Mouse (Mus musculus): ENCODE measurements at regions not wholly inside any gene's neighbourhood (a gene's known extent, or its start where the extent isn't known, plus 50 kb on each side); places are given as distances from the start of the nearest gene placed in this dataset.

DNA sequence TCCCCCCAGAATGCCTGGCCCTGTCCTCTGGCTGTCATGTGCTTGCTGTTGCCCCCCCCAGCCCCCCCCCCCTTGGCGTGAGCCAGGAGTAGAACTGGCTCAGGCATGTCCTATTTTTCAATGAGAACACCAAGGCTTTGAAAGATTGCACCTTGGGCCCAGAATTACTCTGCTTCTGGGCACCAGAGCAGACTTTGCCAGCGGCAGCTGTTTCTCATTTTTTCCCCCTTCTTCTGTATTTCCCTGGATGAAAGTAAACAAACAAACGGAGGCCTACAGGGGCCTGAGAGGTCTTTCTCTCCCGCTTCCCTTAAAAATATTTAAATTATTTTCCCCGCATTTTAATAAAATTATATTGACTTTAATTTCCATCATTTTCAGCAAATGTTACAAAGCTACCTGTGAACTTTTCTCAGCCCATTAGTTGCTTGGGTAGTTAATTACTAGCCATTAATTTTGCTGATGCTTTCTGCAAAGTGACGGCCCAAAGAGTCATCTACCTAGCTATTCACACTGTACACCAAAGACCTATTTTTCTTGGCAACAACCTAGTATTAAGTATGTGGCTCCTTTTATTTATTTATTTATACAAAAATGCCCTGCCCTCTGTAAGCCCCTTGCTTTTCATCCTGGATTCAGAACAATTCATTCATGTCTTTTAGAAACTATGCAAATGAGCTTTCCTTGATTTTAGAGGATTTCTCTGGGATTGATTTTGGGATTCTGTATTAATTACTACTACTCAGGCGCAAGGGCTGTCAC lies 496.2 kb upstream of the Fam160b2 start:
- no peaks in the 10 kb centered on the region for H3K27me3 ChIP-seq (replicated peaks; ENCODE audit: control insufficient read depth, insufficient read depth, low read length)
- no peak overlapping the region for H3K27ac ChIP-seq (ENCODE audit: low read length)
- H3K9ac ChIP-seq (replicated peaks; ENCODE audit: low read depth, low read length) = no peak overlapping the region
- no peak for ATAC-seq
- peaks cover 3% of the 10 kb centered on the region; the same call in 1 of the 2 replicates for H3K9me3 ChIP-seq (ENCODE audit: control insufficient read depth, low read length)
- H3K36me3 ChIP-seq (ENCODE audit: control insufficient read depth, insufficient read depth) = no peaks in the 10 kb centered on the region
- WGBS = 39% methylated on average over 6 of the region's 7 CpGs
- H3K4me3 ChIP-seq (replicated peaks; ENCODE audit: low read length) = no peak overlapping the region
- no peak overlapping the region for H3K4me2 ChIP-seq (ENCODE audit: low read length)
- H3K4me1 ChIP-seq (replicated peaks; ENCODE audit: control insufficient read depth, insufficient read depth, low read length) = no peaks in the 10 kb centered on the region

DNA sequence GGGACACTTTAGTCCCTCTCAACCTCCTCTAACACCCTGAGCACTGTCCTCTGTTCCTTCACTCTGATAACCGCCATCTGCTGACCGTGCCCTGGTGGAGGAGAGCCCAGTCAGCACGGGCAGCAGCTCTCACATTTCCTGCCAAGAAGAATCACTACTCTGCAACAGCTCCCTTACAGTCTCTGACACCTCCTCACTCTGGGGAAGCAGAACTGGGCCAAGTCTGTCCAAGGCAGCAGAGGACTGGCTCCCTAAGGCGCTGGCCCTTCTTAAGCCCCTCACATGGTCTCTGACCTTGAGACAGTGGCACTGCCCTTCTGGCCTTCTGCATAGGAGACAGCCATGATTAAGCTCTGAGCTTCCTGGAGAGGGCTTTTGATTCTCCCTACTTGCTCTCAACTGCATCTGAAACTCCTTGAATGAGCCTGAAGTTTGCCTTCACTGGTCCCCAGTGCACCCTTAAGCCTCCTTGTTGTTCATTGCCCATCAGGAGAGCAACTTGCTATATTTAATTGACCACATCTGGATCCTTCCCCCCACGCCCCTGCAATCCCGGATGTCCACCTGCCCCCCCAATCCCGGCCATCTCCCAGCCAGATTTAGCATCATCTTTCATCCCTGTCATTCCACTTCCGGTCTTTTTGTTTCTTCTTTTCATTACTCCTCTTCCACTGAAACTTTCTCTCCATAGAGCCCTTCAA lies 493.1 kb upstream of the Fam160b2 start:
- H3K9ac ChIP-seq (replicated peaks; ENCODE audit: low read depth, low read length) = no peak overlapping the region
- no peak overlapping the region for H3K27ac ChIP-seq (ENCODE audit: low read length)
- H3K4me2 ChIP-seq (ENCODE audit: low read length) = no peak overlapping the region
- no peaks in the 10 kb centered on the region for H3K27me3 ChIP-seq (replicated peaks; ENCODE audit: control insufficient read depth, insufficient read depth, low read length)
- ATAC-seq = no peak
- WGBS = 75% methylated on average over 8 of the region's 8 CpGs
- H3K4me3 ChIP-seq (replicated peaks; ENCODE audit: low read length) = no peak overlapping the region
- H3K36me3 ChIP-seq (ENCODE audit: control insufficient read depth, insufficient read depth) = no peaks in the 10 kb centered on the region
- H3K4me1 ChIP-seq (replicated peaks; ENCODE audit: control insufficient read depth, insufficient read depth, low read length) = no peaks in the 10 kb centered on the region
- H3K9me3 ChIP-seq (ENCODE audit: control insufficient read depth, low read length) = peaks cover 3% of the 10 kb centered on the region; the same call in 1 of the 2 replicates

DNA sequence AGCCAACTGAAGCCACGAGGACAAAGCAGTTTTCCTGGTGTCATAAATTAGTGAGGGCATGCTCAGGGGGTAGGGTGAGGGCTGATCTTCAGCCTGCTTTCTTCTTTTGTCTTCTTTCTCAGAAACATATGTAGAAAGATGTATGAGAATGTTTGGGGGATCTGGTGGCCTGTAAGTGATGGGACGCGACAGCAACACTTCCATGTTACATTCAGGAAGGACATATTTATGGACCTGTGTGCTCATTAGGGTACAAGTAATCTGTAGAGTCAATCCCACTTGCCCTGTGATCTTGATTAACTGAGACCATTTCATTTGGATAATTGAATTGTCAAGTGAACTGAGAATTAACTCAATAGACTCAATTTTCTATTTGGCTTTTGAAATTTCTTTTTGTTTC lies 486.1 kb upstream of the Fam160b2 start:
- no peak overlapping the region for H3K4me3 ChIP-seq (replicated peaks; ENCODE audit: low read length)
- no peak for ATAC-seq

DNA sequence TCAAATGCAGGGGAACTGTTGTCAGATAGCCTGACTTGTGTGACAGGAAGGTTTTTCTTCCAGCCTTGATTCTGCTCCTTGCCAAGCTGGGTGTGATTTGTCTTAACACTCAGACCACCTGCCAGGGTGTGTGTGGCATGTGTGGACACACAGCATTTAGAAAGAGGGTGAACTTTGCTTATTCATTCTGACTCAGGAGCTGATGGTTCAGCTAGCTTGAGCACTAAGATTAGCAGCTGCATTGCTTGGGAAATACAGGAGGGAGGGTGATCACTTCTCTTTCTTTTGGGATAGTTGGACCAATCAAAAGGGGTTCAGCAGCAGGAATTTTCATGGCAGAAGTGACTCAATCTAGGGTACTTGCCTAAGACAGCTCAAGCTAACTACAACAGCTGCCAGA lies 482.7 kb upstream of the Fam160b2 start:
- H3K27me3 ChIP-seq (replicated peaks; ENCODE audit: control insufficient read depth, insufficient read depth, low read length) = no peaks in the 10 kb centered on the region
- H3K27ac ChIP-seq (ENCODE audit: low read length) = no peak overlapping the region
- H3K4me2 ChIP-seq (ENCODE audit: low read length) = no peak overlapping the region
- no peak for ATAC-seq
- H3K4me3 ChIP-seq (replicated peaks; ENCODE audit: low read length) = no peak overlapping the region
- no peaks in the 10 kb centered on the region for H3K9me3 ChIP-seq (ENCODE audit: control insufficient read depth, low read length)
- no peaks in the 10 kb centered on the region for H3K36me3 ChIP-seq (ENCODE audit: control insufficient read depth, insufficient read depth)
- no peaks in the 10 kb centered on the region for H3K4me1 ChIP-seq (replicated peaks; ENCODE audit: control insufficient read depth, insufficient read depth, low read length)
- no peak overlapping the region for H3K9ac ChIP-seq (replicated peaks; ENCODE audit: low read depth, low read length)

More for the DNA sequence above, 486.1 kb upstream of the Fam160b2 start:
- Histone ChIP-seq H3K4me2 (ENCODE audit: low read length) (no peak overlapping the region), H3K9me3 (ENCODE audit: control insufficient read depth, low read length) (no peaks in the 10 kb centered on the region), H3K36me3 (ENCODE audit: control insufficient read depth, insufficient read depth) (no peaks in the 10 kb centered on the region), H3K27me3 (replicated peaks; ENCODE audit: control insufficient read depth, insufficient read depth, low read length) (no peaks in the 10 kb centered on the region), H3K27ac (ENCODE audit: low read length) (no peak overlapping the region), H3K9ac (replicated peaks; ENCODE audit: low read depth, low read length) (no peak overlapping the region), H3K4me1 (replicated peaks; ENCODE audit: control insufficient read depth, insufficient read depth, low read length) (no peaks in the 10 kb centered on the region)
- 85% methylated on average over 3 of the region's 3 CpGs for WGBS

DNA sequence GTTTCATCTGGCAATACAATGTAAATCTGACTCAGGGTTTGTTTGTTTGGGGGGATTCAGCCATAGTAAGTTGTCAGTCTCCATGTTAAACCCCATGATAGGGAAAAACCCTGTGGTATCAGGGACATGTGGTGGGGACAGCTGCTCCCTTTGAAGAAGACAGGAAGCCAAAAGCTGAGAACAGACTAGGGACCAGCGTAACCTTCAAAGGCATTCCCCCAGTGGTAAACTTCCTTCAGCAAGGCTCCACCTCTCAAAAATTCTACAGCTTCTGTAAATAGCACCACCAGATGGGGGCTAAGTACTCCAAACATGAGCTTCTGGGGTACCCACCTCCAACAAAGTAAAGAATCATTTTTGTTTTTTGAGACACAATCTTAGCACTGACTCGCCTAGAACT lies 476.0 kb upstream of the Fam160b2 start:
- no peak overlapping the region for H3K9ac ChIP-seq (replicated peaks; ENCODE audit: low read depth, low read length)
- no peaks in the 10 kb centered on the region for H3K4me1 ChIP-seq (replicated peaks; ENCODE audit: control insufficient read depth, insufficient read depth, low read length)
- WGBS = 78% methylated on average over 2 of the region's 2 CpGs
- H3K27ac ChIP-seq (ENCODE audit: low read length) = no peak overlapping the region
- no peaks in the 10 kb centered on the region for H3K9me3 ChIP-seq (ENCODE audit: control insufficient read depth, low read length)
- H3K27me3 ChIP-seq (replicated peaks; ENCODE audit: control insufficient read depth, insufficient read depth, low read length) = no peaks in the 10 kb centered on the region
- no peak overlapping the region for H3K4me3 ChIP-seq (replicated peaks; ENCODE audit: low read length)
- ATAC-seq = no peak
- no peak overlapping the region for H3K4me2 ChIP-seq (ENCODE audit: low read length)
- no peaks in the 10 kb centered on the region for H3K36me3 ChIP-seq (ENCODE audit: control insufficient read depth, insufficient read depth)

DNA sequence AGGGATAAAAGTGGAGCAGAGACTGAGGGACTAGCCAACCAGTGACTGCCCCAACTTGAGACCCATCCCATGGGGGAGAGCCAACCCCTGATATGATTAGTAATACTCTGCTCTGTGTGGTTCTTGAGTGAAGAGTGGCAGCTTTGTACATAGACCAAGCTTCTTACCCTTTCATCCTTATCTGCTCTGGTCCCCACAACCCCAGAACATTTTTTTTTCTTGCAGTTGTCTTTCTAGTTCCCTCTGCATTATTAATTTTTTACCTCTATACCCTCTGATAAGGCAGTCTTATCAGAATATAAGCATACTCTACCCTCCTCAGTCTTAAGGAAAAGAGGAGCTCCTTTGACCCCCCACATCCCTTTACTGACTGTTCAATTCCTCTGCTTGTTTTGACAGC lies 474.4 kb upstream of the Fam160b2 start:
- Histone ChIP-seq H3K27me3 (replicated peaks; ENCODE audit: control insufficient read depth, insufficient read depth, low read length) (no peaks in the 10 kb centered on the region), H3K4me2 (ENCODE audit: low read length) (no peak overlapping the region), H3K4me1 (replicated peaks; ENCODE audit: control insufficient read depth, insufficient read depth, low read length) (no peaks in the 10 kb centered on the region), H3K4me3 (replicated peaks; ENCODE audit: low read length) (no peak overlapping the region), H3K36me3 (ENCODE audit: control insufficient read depth, insufficient read depth) (no peaks in the 10 kb centered on the region), H3K9me3 (ENCODE audit: control insufficient read depth, low read length) (no peaks in the 10 kb centered on the region), H3K9ac (replicated peaks; ENCODE audit: low read depth, low read length) (no peak overlapping the region), H3K27ac (ENCODE audit: low read length) (no peak overlapping the region)
- no peak for ATAC-seq

DNA sequence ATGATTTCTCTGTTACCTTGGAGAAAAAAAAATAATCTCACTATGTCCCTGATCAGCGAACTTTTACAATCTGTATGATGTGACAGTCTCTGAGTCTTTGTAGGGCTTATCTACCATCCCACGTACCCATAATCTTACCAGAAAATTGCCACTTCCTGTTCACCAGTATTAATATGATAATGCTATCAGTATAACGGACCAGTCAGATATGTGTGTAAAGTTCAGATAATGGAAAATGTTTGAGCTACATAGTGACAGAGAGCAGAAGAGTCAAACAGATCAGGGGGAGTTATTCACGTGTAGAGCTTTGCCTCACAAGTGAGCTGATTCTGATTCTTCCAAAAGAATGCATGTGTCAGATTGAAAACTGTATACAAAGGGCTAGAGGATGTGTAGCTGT lies 466.0 kb upstream of the Fam160b2 start:
- Histone ChIP-seq H3K9me3 (ENCODE audit: control insufficient read depth, low read length) (no peaks in the 10 kb centered on the region), H3K36me3 (ENCODE audit: control insufficient read depth, insufficient read depth) (no peaks in the 10 kb centered on the region), H3K9ac (replicated peaks; ENCODE audit: low read depth, low read length) (no peak overlapping the region), H3K4me2 (ENCODE audit: low read length) (no peak overlapping the region), H3K4me3 (replicated peaks; ENCODE audit: low read length) (no peak overlapping the region), H3K27me3 (replicated peaks; ENCODE audit: control insufficient read depth, insufficient read depth, low read length) (no peaks in the 10 kb centered on the region), H3K27ac (ENCODE audit: low read length) (no peak overlapping the region), H3K4me1 (replicated peaks; ENCODE audit: control insufficient read depth, insufficient read depth, low read length) (no peaks in the 10 kb centered on the region)
- no peak for ATAC-seq
- 85% methylated on average over 4 of the region's 4 CpGs for WGBS

DNA sequence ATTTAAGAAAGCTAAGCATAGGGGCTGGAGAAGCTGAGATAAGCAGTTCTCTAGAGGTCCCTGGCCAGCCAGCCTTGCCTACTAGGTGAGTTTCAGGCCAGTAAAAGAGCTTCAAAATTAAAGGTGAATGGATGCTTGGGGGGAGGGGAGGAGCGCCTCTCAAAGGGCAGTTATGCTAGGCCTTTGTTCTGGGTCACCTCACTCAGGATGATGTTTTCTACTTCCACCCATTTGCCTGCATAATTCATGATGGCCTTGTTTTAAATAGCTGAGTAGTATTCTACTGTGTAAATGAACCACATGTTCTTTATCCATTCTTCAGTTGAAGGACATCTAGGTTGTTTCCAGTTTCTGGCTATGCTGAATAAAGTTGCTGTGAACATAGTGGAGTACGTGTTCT lies 457.0 kb upstream of the Fam160b2 start:
- Histone ChIP-seq H3K9ac (replicated peaks; ENCODE audit: low read depth, low read length) (no peak overlapping the region), H3K36me3 (ENCODE audit: control insufficient read depth, insufficient read depth) (no peaks in the 10 kb centered on the region), H3K27ac (ENCODE audit: low read length) (no peak overlapping the region), H3K9me3 (ENCODE audit: control insufficient read depth, low read length) (no peaks in the 10 kb centered on the region), H3K4me1 (replicated peaks; ENCODE audit: control insufficient read depth, insufficient read depth, low read length) (no peaks in the 10 kb centered on the region), H3K4me2 (ENCODE audit: low read length) (no peak overlapping the region), H3K4me3 (replicated peaks; ENCODE audit: low read length) (no peak overlapping the region), H3K27me3 (replicated peaks; ENCODE audit: control insufficient read depth, insufficient read depth, low read length) (no peaks in the 10 kb centered on the region)
- 80% methylated on average over 2 of the region's 2 CpGs for WGBS
- no peak for ATAC-seq

DNA sequence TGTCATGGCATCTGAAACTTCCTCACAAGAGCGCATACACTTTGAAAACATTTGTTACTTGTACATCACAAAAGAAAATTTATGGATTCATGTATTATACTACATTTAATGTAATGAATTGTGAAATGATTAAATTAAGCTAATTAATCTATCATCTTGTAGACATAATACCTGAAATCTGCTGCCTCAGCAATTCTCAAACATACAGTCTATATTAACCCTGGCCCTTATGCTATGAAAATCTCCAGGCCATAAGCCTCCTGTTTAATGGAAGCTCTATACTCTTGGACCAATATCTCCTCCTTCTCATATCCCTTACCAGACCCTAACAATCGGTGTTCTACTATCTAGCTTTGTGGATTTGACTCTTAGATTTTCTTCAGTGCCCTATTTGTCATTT lies 455.8 kb upstream of the Fam160b2 start:
- ATAC-seq = no peak
- no peaks in the 10 kb centered on the region for H3K4me1 ChIP-seq (replicated peaks; ENCODE audit: control insufficient read depth, insufficient read depth, low read length)
- no peak overlapping the region for H3K4me2 ChIP-seq (ENCODE audit: low read length)
- H3K27me3 ChIP-seq (replicated peaks; ENCODE audit: control insufficient read depth, insufficient read depth, low read length) = no peaks in the 10 kb centered on the region
- H3K36me3 ChIP-seq (ENCODE audit: control insufficient read depth, insufficient read depth) = no peaks in the 10 kb centered on the region
- H3K9me3 ChIP-seq (ENCODE audit: control insufficient read depth, low read length) = no peaks in the 10 kb centered on the region
- WGBS = 88% methylated on average over 2 of the region's 2 CpGs
- H3K4me3 ChIP-seq (replicated peaks; ENCODE audit: low read length) = no peak overlapping the region
- H3K9ac ChIP-seq (replicated peaks; ENCODE audit: low read depth, low read length) = no peak overlapping the region
- H3K27ac ChIP-seq (ENCODE audit: low read length) = no peak overlapping the region

Measured in forebrain, embryonic 16.5 days (tissue).